Mouse (Mus musculus) megakaryocyte-erythroid progenitor cell, adult 5-6 weeks (primary cell): ENCODE data around the gene Gpr18. TPM values are rescaled to one million over a fixed set of nuclear protein-coding genes. Genes with fewer than 3 reads are reported as not detected.
"Not testable (repeated sequence)": the region's sequence is repeated elsewhere in the genome, so short reads cannot be mapped to it uniquely, and the experiment has no call there.

ENCODE experiments used
- ATAC-seq: replicated peaks from 2 replicates; pipeline ENCODE4 v1.8.0; 2016; ENCODE audit warnings: mild to moderate bottlenecking, inconsistent platforms; ENCODE audit not compliant: severe bottlenecking, poor library complexity, low FRiP score, low TSS enrichment
- total RNA-seq, 2 experiments: library from RNA; stranded (forward) in 1 of 2; stranded (reverse) in 1 of 2; fragments of 200-1000, 215-1000 nt in 1 of 2; fragments of >200 nt in 1 of 2; fragmentation: Nextera tagmentation in 1 of 2; gene quantifications; 2 replicates each; pipeline ENCODE4 v1.2.3; 2014 to 2017

Gene Gpr18
- total RNA-seq, 2 experiments from 2014 or later: 0.70 to 1.0 TPM

DNA sequence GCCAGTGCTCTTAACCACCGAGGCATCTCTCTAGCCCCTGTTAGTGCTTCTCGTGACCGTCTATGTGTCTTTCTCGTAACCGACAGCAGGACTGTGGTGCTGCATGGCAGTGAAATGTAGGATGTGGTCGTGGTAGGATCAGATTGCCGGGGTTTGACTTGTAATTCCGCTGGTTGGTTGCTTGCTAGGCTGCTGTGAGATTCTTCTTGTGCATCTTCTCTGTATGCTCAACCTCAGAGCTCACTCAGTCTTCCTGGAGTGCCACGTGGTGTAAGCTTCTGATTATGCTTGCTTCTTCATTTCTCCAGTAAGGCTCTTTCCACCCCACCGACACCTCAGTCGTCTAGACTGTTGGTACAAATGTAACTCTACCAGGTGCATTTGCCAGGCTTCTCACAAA, 17.1 kb downstream of the Gpr18 start:
- no peak for ATAC-seq

- ATAC-seq: no peak
Observed at GRCm38 (mm10) chr14:121897773-121898172, 17.8 kb downstream of the Gpr18 start.

GRCm38 (mm10) chr14:121896126-121897090, 19.2 kb downstream of the Gpr18 start:
- ATAC-seq: no peak

DNA sequence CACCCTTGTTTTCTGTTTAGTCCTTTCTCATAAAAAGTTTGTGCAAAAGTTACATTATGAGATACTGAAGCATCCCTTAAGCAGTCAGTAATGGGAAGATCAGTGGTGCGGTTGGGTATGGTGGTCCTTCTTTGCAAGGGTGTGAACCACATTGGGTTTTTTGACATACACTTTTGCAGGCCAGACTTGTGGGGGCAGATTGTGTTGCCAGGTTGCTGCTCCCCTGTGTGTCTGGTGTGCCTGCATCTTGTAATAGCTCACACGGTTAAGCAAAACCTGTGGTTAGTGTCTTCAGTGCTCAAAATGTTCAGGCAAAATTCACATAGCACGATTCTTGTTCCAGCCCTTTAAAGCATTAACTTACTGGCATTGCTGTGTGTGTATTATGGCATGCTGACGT, 20.3 kb downstream of the Gpr18 start:
- ATAC-seq: no peak

- ATAC-seq: no peak
Observed at GRCm38 (mm10) chr14:121894511-121895135, 21.0 kb downstream of the Gpr18 start.

- ATAC-seq: no peak
Observed at GRCm38 (mm10) chr14:121893747-121894146, 21.8 kb downstream of the Gpr18 start.

GRCm38 (mm10) chr14:121884150-121884797, 31.3 kb downstream of the Gpr18 start:
- no peak for ATAC-seq

DNA sequence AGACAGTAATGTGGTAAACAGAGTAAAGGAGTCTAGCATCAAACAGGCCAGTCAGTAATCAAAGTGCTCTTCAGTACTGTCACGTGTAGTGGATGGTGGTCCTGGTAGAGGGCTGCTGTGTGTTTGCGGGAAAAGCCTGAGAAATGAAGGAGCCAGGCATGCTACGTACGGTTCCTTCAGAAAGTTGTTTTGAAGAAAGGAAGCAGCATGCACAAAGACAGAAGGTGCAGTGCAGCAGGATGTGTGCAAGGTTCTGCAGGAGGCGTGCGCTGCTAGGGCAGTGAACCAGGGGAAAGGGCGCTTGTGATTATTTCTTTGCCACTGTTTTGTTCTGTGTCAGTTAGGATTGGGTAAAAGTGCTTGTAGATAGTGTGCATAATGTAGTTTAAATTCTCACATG, 34.4 kb downstream of the Gpr18 start:
- no peak for ATAC-seq

- peak; percentile 8; the same call in 1 of the 2 replicates for ATAC-seq
Observed at GRCm38 (mm10) chr14:121879266-121879840, 36.2 kb downstream of the Gpr18 start.

- ATAC-seq: peak; percentile 22; the same call in 1 of the 2 replicates
Observed at GRCm38 (mm10) chr14:121878859-121879206, 36.7 kb downstream of the Gpr18 start.

DNA sequence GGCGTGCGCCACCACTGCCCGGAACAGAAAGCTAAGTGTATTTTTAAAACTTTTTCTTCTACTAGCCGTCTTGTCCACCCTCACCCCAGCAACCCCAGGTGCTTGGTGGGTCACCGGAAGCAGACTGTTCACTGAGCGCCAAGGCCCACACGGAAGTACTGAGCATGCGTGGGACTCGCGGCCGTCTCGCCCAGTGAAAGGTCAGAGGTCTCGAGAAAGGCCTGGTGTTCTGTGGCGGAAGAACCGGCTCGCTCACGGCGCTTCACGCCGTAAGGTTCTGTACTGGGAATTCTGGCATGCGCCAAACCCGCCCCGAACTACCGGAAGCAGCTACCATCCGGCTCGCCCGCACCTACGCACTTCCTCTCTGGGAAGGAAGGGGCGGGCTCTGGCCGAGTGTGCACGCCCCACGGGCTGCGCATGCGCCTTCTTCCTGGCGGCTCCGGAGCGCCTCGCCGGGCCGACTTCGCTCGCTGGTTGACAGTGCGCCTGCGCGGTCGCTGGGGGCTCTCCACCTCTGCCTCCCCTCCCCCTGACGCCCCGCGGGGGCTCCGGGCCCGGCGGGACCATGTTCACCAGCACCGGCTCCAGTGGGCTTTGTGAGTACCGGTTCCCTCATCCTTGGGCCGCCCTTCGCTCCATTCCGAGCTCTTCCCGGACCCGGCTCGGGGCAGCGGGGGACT, 37.3 kb downstream of the Gpr18 start, which contains the start of gene Ubac2:
Gene Ubac2, plus strand, starts transcription at position 445 of the 683 bp plus-strand sequence.
- peak; percentile 96 for ATAC-seq

- no peak for ATAC-seq
Observed at GRCm38 (mm10) chr14:121877640-121878039, 37.9 kb downstream of the Gpr18 start.

- no peak for ATAC-seq
Observed at GRCm38 (mm10) chr14:121876860-121877259, 38.7 kb downstream of the Gpr18 start.

GRCm38 (mm10) chr14:121876190-121876589, 39.4 kb downstream of the Gpr18 start:
- not testable (repeated sequence) for ATAC-seq

- no peak for ATAC-seq
Observed at GRCm38 (mm10) chr14:121873646-121874045, 41.9 kb downstream of the Gpr18 start.

DNA sequence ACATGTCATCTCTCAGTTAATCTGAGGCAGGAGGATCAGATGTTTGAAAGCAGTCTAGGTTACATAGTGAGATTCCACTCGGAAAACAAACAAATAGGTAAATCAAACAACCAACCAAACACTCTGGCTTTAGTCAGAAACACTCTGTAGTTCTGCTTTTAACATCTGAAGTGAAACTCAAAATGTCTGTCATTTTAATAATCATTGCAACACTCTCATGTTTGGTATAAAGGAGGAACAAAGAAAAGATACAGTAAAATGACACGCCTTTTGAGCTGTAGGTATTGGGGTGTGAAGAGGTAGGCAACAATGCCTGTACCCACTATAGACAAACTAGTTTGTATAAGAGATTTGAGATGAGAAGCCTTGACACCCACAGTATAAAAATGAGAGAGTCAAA, 42.4 kb downstream of the Gpr18 start:
- no peak for ATAC-seq

GRCm38 (mm10) chr14:121872760-121873159, 42.8 kb downstream of the Gpr18 start:
- ATAC-seq: no peak

DNA sequence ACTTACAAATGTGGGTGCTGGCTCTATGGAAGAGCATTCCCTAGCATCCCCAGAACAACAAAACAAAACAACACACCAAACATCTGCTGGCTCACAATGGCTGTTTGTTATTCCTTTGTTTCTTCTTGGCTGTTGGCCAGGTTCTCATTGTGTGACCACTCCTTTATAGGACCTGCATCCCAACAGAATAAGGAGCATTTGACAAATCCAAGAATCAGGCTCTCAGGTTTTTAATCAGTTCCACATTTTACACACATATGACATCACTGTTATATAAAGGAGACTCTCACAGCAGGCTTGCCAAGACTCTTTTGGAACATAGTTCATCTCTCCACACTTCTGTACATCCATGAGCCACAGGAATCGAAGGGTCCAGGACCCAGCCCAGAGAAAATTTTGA, 46.5 kb downstream of the Gpr18 start:
- no peak for ATAC-seq

GRCm38 (mm10) chr14:121866574-121866973, 49.0 kb downstream of the Gpr18 start:
- ATAC-seq: no peak
